Mouse (Mus musculus) B cell, adult 62 days (primary cell): Measurements from ENCODE around the gene Zfp821. TPM values are rescaled to one million over a fixed set of nuclear protein-coding genes. Genes with fewer than 3 reads are reported as not detected.

Experiments used
- total RNA-seq: library from RNA; stranded (reverse); gene quantifications from 4 replicates; pipeline ENCODE4 v1.2.4, GENCODE M21; 2023

The Zfp821 gene
- 25.1 to 27.9 TPM (median 26.7 TPM) in 4 replicates for total RNA-seq

GRCm38 (mm10) chr8:109705320-109706075, at the start of gene Zfp821:
TSS of gene Zfp821 (plus strand) at chr8:109705546.

GRCm38 (mm10) chr8:109693146-109693900, 12.0 kb upstream of the Zfp821 start, which contains the start of gene Ist1:
TSS of gene Ist1 (minus strand) at chr8:109693260.

GRCm38 (mm10) chr8:109737237-109738048, 32.1 kb downstream of the Zfp821 start, which contains the start of gene Atxn1l:
TSS of gene Atxn1l (minus strand) at chr8:109737739.

Other genes with a start within 250 kb of the Zfp821 start
- not detected in 4 replicates for gene Pmfbp1, start 211.5 kb upstream of the Zfp821 start, total RNA-seq
- gene Dhx38, start 139.7 kb upstream of the Zfp821 start, total RNA-seq = 81.0 to 87.6 TPM (median 84.8 TPM) in 4 replicates
- 4.4 to 6.8 TPM (median 5.5 TPM) in 4 replicates for gene Txnl4b, start 139.7 kb upstream of the Zfp821 start, total RNA-seq
- gene Hp, start 126.4 kb upstream of the Zfp821 start, total RNA-seq = not detected in 4 replicates
- 18.9 to 28.1 TPM (median 23.8 TPM) in 4 replicates for gene Dhodh, start 96.9 kb upstream of the Zfp821 start, total RNA-seq
- 1.2 to 2.2 TPM (median 1.3 TPM) in 4 replicates for gene Pkd1l3, start 91.0 kb upstream of the Zfp821 start, total RNA-seq
- 105 to 121 TPM (median 114 TPM) in 4 replicates for gene Ist1, start 12.3 kb upstream of the Zfp821 start, total RNA-seq
- 34.7 to 38.9 TPM (median 37.9 TPM) in 4 replicates for gene Atxn1l, start 32.2 kb downstream of the Zfp821 start, total RNA-seq
- gene Ap1g1, start 73.0 kb downstream of the Zfp821 start, total RNA-seq = 83.4 to 104 TPM (median 92.7 TPM) in 4 replicates
- 19.7 to 22.4 TPM (median 21.3 TPM) in 4 replicates for gene Phlpp2, start 163.0 kb downstream of the Zfp821 start, total RNA-seq